Mouse (Mus musculus) CH12.LX (cell line): ENCODE data around the gene Uvssa. TPM values are rescaled to one million over a fixed set of nuclear protein-coding genes. Genes with fewer than 3 reads are reported as not detected.

Experiments used
- DNase-seq: peaks from one replicate; pipeline ENCODE4 v3.0.0-alpha.2; 2013; ENCODE audit errors: extremely low read depth
- H3K27ac ChIP-seq: 2 replicates; pipeline ENCODE4 v1.5.1; 2012; ENCODE audit warnings: low read depth, mild to moderate bottlenecking, control low read depth, moderate library complexity; ENCODE audit not compliant: insufficient read depth
- H3K27me3 ChIP-seq: replicated peaks from 2 replicates; pipeline ENCODE3; 2012; ENCODE audit warnings: inconsistent platforms
- H3K36me3 ChIP-seq, 2 experiments: replicated peaks in 1 of 2; 2 replicates each; pipeline versions ENCODE3 to v1.6.1; 2012; ENCODE audit warnings: inconsistent platforms in 1 of 2, low read length in 1 of 2, mild to moderate bottlenecking in 1 of 2, mixed read lengths in 1 of 2, moderate library complexity in 1 of 2; ENCODE audit not compliant: control insufficient read depth in 1 of 2, insufficient read depth in 1 of 2
- H3K4me1 ChIP-seq, 2 experiments: 2 replicates each; pipeline ENCODE4 v1.6.1; 2012; ENCODE audit warnings: inconsistent platforms in 1 of 2, moderate library complexity in 1 of 2; ENCODE audit not compliant: insufficient read depth in 2 of 2, control insufficient read depth in 1 of 2
- H3K4me2 ChIP-seq: 2 replicates; pipeline ENCODE4 v1.6.1; 2012; ENCODE audit warnings: low read depth, mild to moderate bottlenecking, control low read depth; ENCODE audit not compliant: poor library complexity, insufficient read depth, severe bottlenecking
- H3K4me3 ChIP-seq, 3 experiments: fragments of 150-350 bp in 1 of 3; sonication (generic) in 1 of 3; replicated peaks in 1 of 3; 2 replicates each; pipeline versions ENCODE3 to v1.5.1; 2011 to 2012; ENCODE audit warnings: low read depth in 2 of 3, low read length in 2 of 3, mild to moderate bottlenecking in 2 of 3, moderate library complexity in 2 of 3, control low read depth in 1 of 3, improper control_type of control experiment in 1 of 3, inconsistent platforms in 1 of 3, mixed read lengths in 1 of 3; ENCODE audit not compliant: poor library complexity in 1 of 3
- H3K79me2 ChIP-seq: replicated peaks from 2 replicates; pipeline ENCODE4 v1.6.1; 2012; ENCODE audit warnings: mild to moderate bottlenecking, moderate library complexity; ENCODE audit not compliant: control insufficient read depth, poor library complexity, insufficient read depth, severe bottlenecking; ENCODE audit errors: extremely low read depth
- H3K9ac ChIP-seq: 2 replicates; pipeline ENCODE4 v1.6.1; 2012; ENCODE audit warnings: low read depth, mild to moderate bottlenecking, control low read depth, moderate library complexity; ENCODE audit not compliant: insufficient read depth
- H3K9me3 ChIP-seq: replicated peaks from 2 replicates; pipeline ENCODE3; 2012; ENCODE audit warnings: low read length, inconsistent platforms, mixed read lengths
- BHLHE40 ChIP-seq: IDR thresholded peaks from 2 replicates; pipeline ENCODE4 v1.6.1; 2011; ENCODE audit warnings: mild to moderate bottlenecking, low read depth, low read length, improper control_type of control experiment
- CHD1 ChIP-seq: IDR thresholded peaks from 2 replicates; pipeline ENCODE4 v1.6.1; 2012; ENCODE audit warnings: low read depth, low read length, improper control_type of control experiment, inconsistent platforms
- CHD2 ChIP-seq: IDR thresholded peaks from 2 replicates; pipeline ENCODE4 v1.6.1; 2011; ENCODE audit warnings: low read length, improper control_type of control experiment
- CTCF ChIP-seq, 2 experiments: IDR thresholded peaks in 1 of 2; conservative IDR thresholded peaks in 1 of 2; 2 replicates each; pipeline ENCODE4 v1.5.1; 2011 to 2012; ENCODE audit warnings: low read depth in 2 of 2, low read length in 2 of 2, improper control_type of control experiment in 1 of 2, inconsistent platforms in 1 of 2, mild to moderate bottlenecking in 1 of 2, moderate library complexity in 1 of 2
- E2F4 ChIP-seq: IDR thresholded peaks from 2 replicates; pipeline ENCODE4 v1.6.1; 2011; ENCODE audit warnings: low read depth, low read length, improper control_type of control experiment; ENCODE audit not compliant: insufficient replicate concordance
- ELF1 ChIP-seq: IDR thresholded peaks from 2 replicates; pipeline ENCODE4 v1.6.1; 2014; ENCODE audit warnings: low read depth, mild to moderate bottlenecking, inconsistent platforms, low read length, improper control_type of control experiment
- EP300 ChIP-seq: IDR thresholded peaks from 2 replicates; pipeline ENCODE4 v1.6.1; 2011; ENCODE audit warnings: low read length, improper control_type of control experiment
- ETS1 ChIP-seq: conservative IDR thresholded peaks from 2 replicates; pipeline ENCODE4 v1.6.1; 2012; ENCODE audit warnings: low read depth, mild to moderate bottlenecking, inconsistent platforms, low read length, improper control_type of control experiment, moderate library complexity
- GABPA ChIP-seq: IDR thresholded peaks from 2 replicates; pipeline ENCODE4 v1.6.1; 2012; ENCODE audit warnings: low read depth, low read length, improper control_type of control experiment, inconsistent platforms; ENCODE audit not compliant: insufficient replicate concordance
- HCFC1 ChIP-seq: IDR thresholded peaks from 2 replicates; pipeline ENCODE4 v1.6.1; 2012; ENCODE audit warnings: low read depth, mild to moderate bottlenecking, inconsistent platforms, low read length, improper control_type of control experiment
- IRF4 ChIP-seq: IDR thresholded peaks from 2 replicates; pipeline ENCODE4 v1.6.1; 2014; ENCODE audit warnings: low read depth, mild to moderate bottlenecking, inconsistent platforms, low read length, improper control_type of control experiment
- JUN ChIP-seq: IDR thresholded peaks from 2 replicates; pipeline ENCODE4 v1.6.1; 2011; ENCODE audit warnings: low read depth, mild to moderate bottlenecking, low read length, improper control_type of control experiment, moderate library complexity; ENCODE audit not compliant: insufficient read depth
- JUND ChIP-seq: conservative IDR thresholded peaks from 2 replicates; pipeline ENCODE4 v1.6.1; 2011; ENCODE audit warnings: low read depth, low read length, improper control_type of control experiment
- KAT2A ChIP-seq: IDR thresholded peaks from 2 replicates; pipeline ENCODE4 v1.6.1; 2012; ENCODE audit warnings: low read length, improper control_type of control experiment, inconsistent platforms; ENCODE audit not compliant: insufficient replicate concordance
- MAFK ChIP-seq: IDR thresholded peaks from 2 replicates; pipeline ENCODE4 v1.6.1; 2011; ENCODE audit warnings: low read length, improper control_type of control experiment; ENCODE audit not compliant: insufficient replicate concordance
- MAX ChIP-seq: IDR thresholded peaks from 2 replicates; pipeline ENCODE4 v1.6.1; 2011; ENCODE audit warnings: low read length, improper control_type of control experiment
- MAZ ChIP-seq: IDR thresholded peaks from 2 replicates; pipeline ENCODE4 v1.6.1; 2012; ENCODE audit warnings: low read depth, mild to moderate bottlenecking, inconsistent platforms, low read length, improper control_type of control experiment, moderate library complexity
- MEF2A ChIP-seq: IDR thresholded peaks from 2 replicates; pipeline ENCODE4 v1.6.1; 2014; ENCODE audit warnings: low read depth, mild to moderate bottlenecking, inconsistent platforms, low read length, improper control_type of control experiment, borderline replicate concordance
- MXI1 ChIP-seq: IDR thresholded peaks from 2 replicates; pipeline ENCODE4 v1.6.1; 2011; ENCODE audit warnings: mild to moderate bottlenecking, low read depth, low read length, improper control_type of control experiment
- MYC ChIP-seq: IDR thresholded peaks from 2 replicates; pipeline ENCODE4 v1.6.1; 2011; ENCODE audit warnings: low read depth, mild to moderate bottlenecking, improper control_type of control experiment, low read length
- NELFE ChIP-seq: IDR thresholded peaks from 2 replicates; pipeline ENCODE4 v1.6.1; 2011; ENCODE audit warnings: low read depth, low read length, improper control_type of control experiment
- NRF1 ChIP-seq: IDR thresholded peaks from 2 replicates; pipeline ENCODE4 v1.6.1; 2014; ENCODE audit warnings: low read depth, mild to moderate bottlenecking, inconsistent platforms, low read length, improper control_type of control experiment, moderate library complexity
- PAX5 ChIP-seq: IDR thresholded peaks from 2 replicates; pipeline ENCODE4 v1.6.1; 2012; ENCODE audit warnings: low read length, inconsistent platforms, mixed read lengths
- POLR2A ChIP-seq: IDR thresholded peaks from 2 replicates; pipeline ENCODE4 v1.6.1; 2011; ENCODE audit warnings: low read depth, mild to moderate bottlenecking, improper control_type of control experiment, low read length
- POLR2AphosphoS2 ChIP-seq: IDR thresholded peaks from 2 replicates; pipeline ENCODE4 v1.6.1; 2011; ENCODE audit warnings: low read depth, low read length, improper control_type of control experiment
- RAD21 ChIP-seq: IDR thresholded peaks from 2 replicates; pipeline ENCODE4 v1.6.1; 2011; ENCODE audit warnings: low read depth, mild to moderate bottlenecking, low read length, improper control_type of control experiment, moderate library complexity
- RCOR1 ChIP-seq: conservative IDR thresholded peaks from 2 replicates; pipeline ENCODE4 v1.6.1; 2012; ENCODE audit warnings: low read depth, mild to moderate bottlenecking, inconsistent platforms, low read length, improper control_type of control experiment
- SIN3A ChIP-seq: IDR thresholded peaks from 2 replicates; pipeline ENCODE4 v1.6.1; 2012; ENCODE audit warnings: low read length, improper control_type of control experiment, inconsistent platforms
- SMC3 ChIP-seq: IDR thresholded peaks from 2 replicates; pipeline ENCODE4 v1.6.1; 2011; ENCODE audit warnings: low read depth, low read length, improper control_type of control experiment
- TBP ChIP-seq: conservative IDR thresholded peaks from 2 replicates; pipeline ENCODE4 v1.6.1; 2011; ENCODE audit warnings: low read depth, low read length, improper control_type of control experiment
- TCF12 ChIP-seq: IDR thresholded peaks from 2 replicates; pipeline ENCODE4 v1.6.1; 2014; ENCODE audit warnings: low read depth, mild to moderate bottlenecking, inconsistent platforms, low read length, improper control_type of control experiment
- UBTF ChIP-seq: IDR thresholded peaks from 2 replicates; pipeline ENCODE4 v1.6.1; 2012; ENCODE audit warnings: low read depth, mild to moderate bottlenecking, inconsistent platforms, low read length, improper control_type of control experiment, moderate library complexity
- USF1 ChIP-seq: IDR thresholded peaks from 2 replicates; pipeline ENCODE4 v1.6.1; 2014; ENCODE audit warnings: low read depth, mild to moderate bottlenecking, inconsistent platforms, low read length, improper control_type of control experiment
- USF2 ChIP-seq: conservative IDR thresholded peaks from 2 replicates; pipeline ENCODE4 v1.6.1; 2011; ENCODE audit warnings: low read depth, low read length, improper control_type of control experiment
- ZC3H11A ChIP-seq: IDR thresholded peaks from 2 replicates; pipeline ENCODE4 v1.6.1; 2012; ENCODE audit warnings: low read depth, mild to moderate bottlenecking, inconsistent platforms, low read length, improper control_type of control experiment
- ZKSCAN1 ChIP-seq: IDR thresholded peaks from 2 replicates; pipeline ENCODE4 v1.6.1; 2012; ENCODE audit warnings: low read depth, inconsistent platforms, low read length, improper control_type of control experiment, borderline replicate concordance
- ZMIZ1 ChIP-seq: IDR thresholded peaks from 2 replicates; pipeline ENCODE4 v1.6.1; 2012; ENCODE audit warnings: low read depth, mild to moderate bottlenecking, inconsistent platforms, low read length, improper control_type of control experiment
- ZNF384 ChIP-seq: IDR thresholded peaks from 2 replicates; pipeline ENCODE4 v1.6.1; 2012; ENCODE audit warnings: low read depth, low read length, improper control_type of control experiment, inconsistent platforms
- dilution Hi-C: fragments of 300-500 bp; cut with MboI; formaldehyde crosslinking; loops from 2 replicates; pipeline ENCODE4 v1.14.3; 2020; ENCODE audit warnings: low sequenced_read_pairs; ENCODE audit not compliant: extremely low pct_unique_long_range_greater_than_20kb, extremely low pct_ligation_motif_present
- in situ Hi-C: fragments of 300-500 bp; cut with MboI; formaldehyde crosslinking; loops from 3 replicates; pipeline ENCODE4 v1.14.3; 2019; ENCODE audit warnings: low sequenced_read_pairs, low pct_ligation_motif_present, low pct_unique_long_range_greater_than_20kb, mixed read lengths
- polyA plus RNA-seq: library from polyadenylated mRNA; unstranded; fragments of >175 nt; gene quantifications from 2 replicates; pipeline ENCODE4 v1.2.1, GENCODE M21; 2012; ENCODE audit warnings: low read depth; ENCODE audit not compliant: insufficient read length
- total RNA-seq, 2 experiments: library from RNA; depleted of rRNA; stranded (reverse); fragments of 300-350 nt in 1 of 2; fragments of >200 nt in 1 of 2; gene quantifications; 2 replicates each; pipeline ENCODE4 v1.2.3; 2012 to 2014

The Uvssa gene
- total and polyA plus RNA-seq, 3 experiments, result 2.6 to 5.8 (median 2.9) TPM

GRCm38 (mm10) chr5:33372331-33373038 lies 5.9 kb upstream of the Uvssa start:
- peak overlapping the region in 1 of 3 experiments; percentile 26 for H3K4me3 ChIP-seq
- DNase-seq, result peak; percentile 39
- peaks cover 15 to 24% of the 10 kb centered on the region in 2 experiments for H3K4me1 ChIP-seq
- H3K79me2 ChIP-seq, result no peaks in the 10 kb centered on the region
- H3K36me3 ChIP-seq, result peaks cover 49 to 75% of the 10 kb centered on the region in 2 experiments
- H3K4me2 ChIP-seq, result no peak overlapping the region; the same call in 1 of the 2 replicates
- in situ Hi-C loops, result no loop called here
- no peak overlapping the region for H3K9ac ChIP-seq
- H3K27me3 ChIP-seq, result no peaks in the 10 kb centered on the region
- no peaks in the 10 kb centered on the region for H3K9me3 ChIP-seq
- TF ChIP-seq PAX5 (no peak), NRF1 (no peak), KAT2A (no peak), ZC3H11A (no peak), NELFE (no peak), MAX (peak; percentile 50; the same call in 1 of the 2 replicates), GABPA (no peak), SMC3 (no peak), BHLHE40 (no peak), E2F4 (no peak), EP300 (peak; percentile 48; the same call in 1 of the 2 replicates), ZNF384 (no peak), HCFC1 (no peak), UBTF (no peak), MEF2A (no peak), IRF4 (peak; percentile 49), CHD1 (no peak), CTCF (conservative IDR thresholded peaks at IDR 0.05 in 1 of 2, IDR thresholded peaks at IDR 0.05 in 1 of 2; ENCODE audit: low read depth in 2 of 2, low read length in 2 of 2) (no peak), MAZ (no peak), MXI1 (0 out of 2 replicates have a peak, but pooled peaks have one; percentile 65), TCF12 (no peak), MYC (0 out of 2 replicates have a peak, but pooled peaks have one; percentile 57), USF2 (no peak), POLR2AphosphoS2 (no peak), USF1 (peak; percentile 53), ELF1 (no peak), SIN3A (no peak), RCOR1 (no peak), JUN (no peak), POLR2A (no peak), MAFK (no peak), ZKSCAN1 (no peak), JUND (no peak), ZMIZ1 (no peak), ETS1 (no peak), CHD2 (no peak), TBP (no peak), RAD21 (no peak)
- H3K27ac ChIP-seq, result peak overlapping the region; percentile 17
- dilution Hi-C loops, result no loop called here
